Mouse (Mus musculus): ENCODE results near the gene Papolb. TPM values are rescaled to one million over a fixed set of nuclear protein-coding genes. Genes with fewer than 3 reads are reported as not detected.

Papolb gene
- total and polyA plus RNA-seq, 3 experiments = not detected

GRCm38 (mm10) chr5:142482512-142482911, 47.4 kb downstream of the Papolb start (continued):
- TF ChIP-seq POLR2A (IDR thresholded peaks at IDR 0.05; ENCODE audit: control insufficient read depth in 1 of 2, insufficient read depth in 1 of 2, low read depth in 1 of 2, low read length in 2 of 2, poor library complexity in 1 of 2) = no peak

- H3K36me3 ChIP-seq (ENCODE audit: control insufficient read depth in 1 of 2, insufficient read depth in 2 of 2, low read length in 2 of 2) = no peaks in the 10 kb centered on the region
- H3K4me3 ChIP-seq (ENCODE audit: control insufficient read depth in 1 of 2, insufficient read depth in 1 of 2, low read depth in 2 of 2, low read length in 2 of 2) = peak overlapping the region; percentile 38 to 61
- H3K79me2 ChIP-seq (ENCODE audit: control insufficient read depth, insufficient read depth, low read length, poor library complexity) = no peaks in the 10 kb centered on the region
- no peak overlapping the region for H3K27ac ChIP-seq (ENCODE audit: control insufficient read depth, low read depth, low read length)
- DNase-seq (ENCODE audit: low read depth, low spot score) = peak; percentile 84
- H3K4me1 ChIP-seq (ENCODE audit: control insufficient read depth in 1 of 2, insufficient read depth in 2 of 2, low read length in 2 of 2) = no peaks in the 10 kb centered on the region
- H3K27me3 ChIP-seq (ENCODE audit: control insufficient read depth in 1 of 2, insufficient read depth in 2 of 2, low read length in 2 of 2) = no peaks in the 10 kb centered on the region
- peak overlapping the region; percentile 54 for H3K9ac ChIP-seq (ENCODE audit: control insufficient read depth, low read depth, low read length, poor library complexity, severe bottlenecking)
- no peaks in the 10 kb centered on the region for H3K9me3 ChIP-seq (replicated peaks; ENCODE audit: insufficient read depth, low read length)
- no peak for TF ChIP-seq ZC3H11A (IDR thresholded peaks at IDR 0.05; ENCODE audit: low read depth, low read length)
- no peak for TF ChIP-seq POLR2AphosphoS5 (IDR thresholded peaks at IDR 0.05; ENCODE audit: borderline replicate concordance, low read depth, low read length)
- no peak for TF ChIP-seq ELF1 (IDR thresholded peaks at IDR 0.05; ENCODE audit: low read depth, low read length)
- peak; percentile 52; the same call in 1 of the 2 replicates for TF ChIP-seq SIN3A (IDR thresholded peaks at IDR 0.05; ENCODE audit: low read length)
- TF ChIP-seq USF2 (IDR thresholded peaks at IDR 0.05; ENCODE audit: borderline replicate concordance in 1 of 2, insufficient read depth in 1 of 2, low read depth in 1 of 2, low read length in 2 of 2) = no peak
- TF ChIP-seq CTCF (IDR thresholded peaks at IDR 0.05 in 2 of 3, conservative IDR thresholded peaks at IDR 0.05 in 1 of 3; ENCODE audit: control insufficient read depth in 1 of 3, insufficient read depth in 1 of 3, low read depth in 2 of 3, low read length in 3 of 3, poor library complexity in 1 of 3, severe bottlenecking in 1 of 3) = peak; percentile 87 to 98 (median 90)
- peak; percentile 68 for TF ChIP-seq MYC (IDR thresholded peaks at IDR 0.05; ENCODE audit: low read depth, low read length)
- no peak for TF ChIP-seq NELFE (IDR thresholded peaks at IDR 0.05; ENCODE audit: low read depth, low read length)
- no peak for TF ChIP-seq EP300 (IDR thresholded peaks at IDR 0.05; ENCODE audit: low read depth in 1 of 2, low read length in 2 of 2)
- no peak for TF ChIP-seq KAT2A (conservative IDR thresholded peaks at IDR 0.05; ENCODE audit: low read depth, low read length)
- no peak for TF ChIP-seq CHD1 (IDR thresholded peaks at IDR 0.05; ENCODE audit: low read depth, low read length)
- no peak for TF ChIP-seq UBTF (IDR thresholded peaks at IDR 0.05; ENCODE audit: borderline replicate concordance, insufficient read depth, low read depth, low read length)
- no peak for TF ChIP-seq RCOR1 (IDR thresholded peaks at IDR 0.05; ENCODE audit: low read depth, low read length)
- no peak for TF ChIP-seq POLR2AphosphoS2 (IDR thresholded peaks at IDR 0.05; ENCODE audit: low read length)
- no peak for TF ChIP-seq GATA1 (IDR thresholded peaks at IDR 0.05; ENCODE audit: low read depth, low read length)
- no peak for TF ChIP-seq USF1 (IDR thresholded peaks at IDR 0.05; ENCODE audit: low read depth, low read length)
- peak; percentile 50; the same call in 1 of the 2 replicates for TF ChIP-seq NRF1 (IDR thresholded peaks at IDR 0.05; ENCODE audit: insufficient read depth, low read depth, low read length, poor library complexity, severe bottlenecking)
- peak; percentile 60 for TF ChIP-seq RAD21 (IDR thresholded peaks at IDR 0.05; ENCODE audit: low read depth, low read length)
- TF ChIP-seq E2F4 (IDR thresholded peaks at IDR 0.05; ENCODE audit: borderline replicate concordance, low read depth, low read length) = no peak
- TF ChIP-seq MAFK (IDR thresholded peaks at IDR 0.05; ENCODE audit: borderline replicate concordance, low read depth, low read length) = no peak
- TF ChIP-seq MAZ (IDR thresholded peaks at IDR 0.05; ENCODE audit: low read depth, low read length) = peak; percentile 44; the same call in 1 of the 2 replicates
- TF ChIP-seq MXI1 (IDR thresholded peaks at IDR 0.05; ENCODE audit: low read depth, low read length) = peak; percentile 71
- TF ChIP-seq MEF2A (IDR thresholded peaks at IDR 0.05; ENCODE audit: extremely low read depth, insufficient replicate concordance, low read depth, low read length, poor library complexity, severe bottlenecking) = no peak
- TF ChIP-seq ZMIZ1 (IDR thresholded peaks at IDR 0.05; ENCODE audit: low read depth, low read length) = no peak
- TF ChIP-seq HCFC1 (IDR thresholded peaks at IDR 0.05; ENCODE audit: low read depth, low read length) = no peak
- TF ChIP-seq ETS1 (IDR thresholded peaks at IDR 0.05; ENCODE audit: low read depth, low read length) = no peak
- no peak for TF ChIP-seq POLR2A (IDR thresholded peaks at IDR 0.05; ENCODE audit: control insufficient read depth in 1 of 2, insufficient read depth in 1 of 2, low read depth in 1 of 2, low read length in 2 of 2, poor library complexity in 1 of 2)
- no peak for TF ChIP-seq ZKSCAN1 (IDR thresholded peaks at IDR 0.05; ENCODE audit: low read depth, low read length)
- no peak for TF ChIP-seq TBP (IDR thresholded peaks at IDR 0.05; ENCODE audit: low read depth, low read length)
- TF ChIP-seq MAX (IDR thresholded peaks at IDR 0.05; ENCODE audit: low read length) = peak; percentile 71
- no peak for TF ChIP-seq JUND (IDR thresholded peaks at IDR 0.05; ENCODE audit: low read depth, low read length)
- no peak for TF ChIP-seq TCF12 (IDR thresholded peaks at IDR 0.05; ENCODE audit: low read depth, low read length)
- no peak for TF ChIP-seq TAL1 (IDR thresholded peaks at IDR 0.05; ENCODE audit: low read length)
- no peak for TF ChIP-seq MYB (IDR thresholded peaks at IDR 0.05; ENCODE audit: low read depth, low read length)
Observed at GRCm38 (mm10) chr5:142478829-142479435, 50.9 kb downstream of the Papolb start.
